ENCODE assay signal across 21 mouse cellular contexts in the genomic region with DNA sequence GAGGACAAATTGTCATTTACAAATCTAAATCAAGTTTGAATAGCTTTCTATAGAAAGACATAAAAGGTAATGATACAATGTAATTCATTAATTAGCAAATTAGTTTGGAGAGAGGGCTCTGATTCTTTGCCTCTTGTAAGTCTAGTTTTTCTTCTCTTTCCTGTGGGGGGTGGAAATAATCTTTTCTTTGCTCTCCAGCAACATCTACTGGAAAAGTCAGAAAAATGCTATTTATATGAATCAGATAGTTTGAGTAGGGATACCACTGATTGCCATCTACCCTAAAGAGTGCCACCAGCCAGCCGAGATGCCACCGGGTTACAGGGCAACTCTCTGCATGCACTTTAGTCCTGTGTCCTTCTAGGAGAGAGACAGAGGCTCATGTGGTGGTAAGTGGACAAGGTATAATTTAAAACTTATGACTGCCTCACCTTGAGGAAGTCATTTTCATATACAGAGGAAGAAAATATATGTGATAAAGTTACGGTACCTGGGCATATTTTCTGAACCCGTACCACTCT.
DNase-seq lines count a peak whose midpoint lies in the region; ATAC-seq and TF ChIP-seq lines count a peak whose summit lies in the region.
"Had no signal": no experiment of that assay in that cellular context is flagged by ENCODE, and none has a peak within 500 bp of the region (broad histone marks: within the 10 kb centered on the region; RNA-seq: fewer than 3 reads in every experiment).

No protein-coding gene starts in this region.

- no peak overlapping the region for H3K4me3 ChIP-seq in kidney, postnatal 0 days (replicated peaks; ENCODE audit: low read depth, low read length)
- H3K4me3 ChIP-seq in forebrain, embryonic 16.5 days (replicated peaks; ENCODE audit: low read length): 0 out of 2 replicates have a peak overlapping the region, but pooled peaks have one; percentile 10
- H3K4me3 ChIP-seq in hindbrain, postnatal 0 days (ENCODE audit: low read length): peak overlapping the region; percentile 54
- peak overlapping the region; percentile 52 for H3K4me3 ChIP-seq in neural tube, embryonic 13.5 days
- H3K4me3 ChIP-seq: heart, adult 2 months; limb, embryonic 10.5 days; liver, embryonic 12.5 days; megakaryocyte, embryonic 14.5 days; stomach, embryonic 15.5 days had no signal

- peaks cover 6% of the 10 kb centered on the region; the same call in 1 of the 2 replicates for H3K27me3 ChIP-seq in kidney, postnatal 0 days (ENCODE audit: insufficient read depth, low read length)
- no peaks in the 10 kb centered on the region for H3K27me3 ChIP-seq in forebrain, embryonic 16.5 days (replicated peaks; ENCODE audit: control insufficient read depth, insufficient read depth, low read length)
- no peaks in the 10 kb centered on the region for H3K27me3 ChIP-seq in hindbrain, postnatal 0 days (ENCODE audit: insufficient read depth, low read length)
- no peaks in the 10 kb centered on the region for H3K27me3 ChIP-seq in neural tube, embryonic 13.5 days

- no peaks in the 10 kb centered on the region for H3K9me3 ChIP-seq in kidney, postnatal 0 days (replicated peaks; ENCODE audit: low read length)
- no peaks in the 10 kb centered on the region for H3K9me3 ChIP-seq in forebrain, embryonic 16.5 days (ENCODE audit: control insufficient read depth, low read length)
- H3K9me3 ChIP-seq in hindbrain, postnatal 0 days (ENCODE audit: low read length): no peaks in the 10 kb centered on the region
- H3K9me3 ChIP-seq in neural tube, embryonic 13.5 days: no peaks in the 10 kb centered on the region
- H3K9me3 ChIP-seq: limb, embryonic 10.5 days; liver, embryonic 12.5 days; stomach, embryonic 15.5 days had no signal

- no peaks in the 10 kb centered on the region for H3K4me1 ChIP-seq in kidney, postnatal 0 days (replicated peaks; ENCODE audit: insufficient read depth, low read length)
- H3K4me1 ChIP-seq in forebrain, embryonic 16.5 days (replicated peaks; ENCODE audit: control insufficient read depth, insufficient read depth, low read length): peaks cover 24% of the 10 kb centered on the region
- no peaks in the 10 kb centered on the region for H3K4me1 ChIP-seq in hindbrain, postnatal 0 days (ENCODE audit: insufficient read depth, low read length)
- H3K4me1 ChIP-seq in neural tube, embryonic 13.5 days (replicated peaks): peaks cover 31% of the 10 kb centered on the region
- H3K4me1 ChIP-seq: limb, embryonic 10.5 days; liver, embryonic 12.5 days; stomach, embryonic 15.5 days had no signal

- no peaks in the 10 kb centered on the region for H3K36me3 ChIP-seq in kidney, postnatal 0 days (ENCODE audit: insufficient read depth, low read length)
- no peaks in the 10 kb centered on the region for H3K36me3 ChIP-seq in forebrain, embryonic 16.5 days (ENCODE audit: control insufficient read depth, insufficient read depth)
- no peaks in the 10 kb centered on the region for H3K36me3 ChIP-seq in hindbrain, postnatal 0 days (ENCODE audit: insufficient read depth, low read length)
- no peaks in the 10 kb centered on the region for H3K36me3 ChIP-seq in neural tube, embryonic 13.5 days
- H3K36me3 ChIP-seq: limb, embryonic 10.5 days; liver, embryonic 12.5 days; stomach, embryonic 15.5 days had no signal

- DNase-seq in kidney, postnatal 0 days (ENCODE audit: low spot score): no peak
- no peak for DNase-seq in kidney, adult 11 months
- DNase-seq in hindbrain, postnatal 0 days (ENCODE audit: low spot score): peak; percentile 62
- no peak for DNase-seq in left cerebral cortex, adult 18-20 months (ENCODE audit: low spot score in 2 of 2)
- DNase-seq in gastrocnemius, postnatal 25 days: no peak
- no peak for DNase-seq in kidney, postnatal 4 days
- DNase-seq: adrenal gland, adult 2 months; embryo, embryonic 11 days; heart, adult 2 months; heart, postnatal 14 days; kidney, postnatal 14 days; retina, postnatal 1 day; spleen, adult 18-20 months had no signal

- peak; percentile 10; the same call in 1 of the 2 replicates for TF ChIP-seq CTCF in kidney, postnatal 0 days (IDR thresholded peaks at IDR 0.05; ENCODE audit: low read depth)
- peak; percentile 51 for TF ChIP-seq CTCF in hindbrain, postnatal 0 days (IDR thresholded peaks at IDR 0.05; ENCODE audit: low read depth)

- no peak for ATAC-seq in kidney, postnatal 0 days (replicated peaks; ENCODE audit: low FRiP score, low read depth)
- ATAC-seq in forebrain, embryonic 16.5 days: no peak
- no peak for ATAC-seq in hindbrain, postnatal 0 days
- ATAC-seq in neural tube, embryonic 13.5 days (ENCODE audit: low read depth): no peak
- ATAC-seq: intestine, embryonic 16.5 days; liver, embryonic 12.5 days; lung, postnatal 0 days had no signal

- 90% methylated on average over 4 of the region's 4 CpGs for WGBS in kidney, postnatal 0 days
- 76% methylated on average over 4 of the region's 4 CpGs for WGBS in forebrain, embryonic 16.5 days
- 77% methylated on average over 4 of the region's 4 CpGs for WGBS in hindbrain, postnatal 0 days
- WGBS in neural tube, embryonic 13.5 days: 93% methylated on average over 4 of the region's 4 CpGs

- no peak overlapping the region for H3K9ac ChIP-seq in kidney, postnatal 0 days (ENCODE audit: low read depth, low read length)
- no peak overlapping the region for H3K9ac ChIP-seq in forebrain, embryonic 16.5 days (replicated peaks; ENCODE audit: low read depth, low read length)
- H3K9ac ChIP-seq in hindbrain, postnatal 0 days (replicated peaks; ENCODE audit: low read length): no peak overlapping the region; the same call in 1 of the 2 replicates
- no peak overlapping the region for H3K9ac ChIP-seq in neural tube, embryonic 13.5 days
- H3K9ac ChIP-seq: liver, embryonic 12.5 days; stomach, embryonic 15.5 days had no signal

- H3K4me2 ChIP-seq in kidney, postnatal 0 days (ENCODE audit: low read length): no peak overlapping the region
- peak overlapping the region; percentile 57 for H3K4me2 ChIP-seq in forebrain, embryonic 16.5 days (ENCODE audit: low read length)
- H3K4me2 ChIP-seq in hindbrain, postnatal 0 days (ENCODE audit: low read depth, low read length): peak overlapping the region; percentile 72
- peak overlapping the region; percentile 61 for H3K4me2 ChIP-seq in neural tube, embryonic 13.5 days
- H3K4me2 ChIP-seq: liver, embryonic 12.5 days; stomach, embryonic 15.5 days had no signal

- no peak overlapping the region for H3K27ac ChIP-seq in kidney, postnatal 0 days
- no peak overlapping the region for H3K27ac ChIP-seq in forebrain, embryonic 16.5 days (ENCODE audit: low read length)
- peak overlapping the region; percentile 84; the same call in 1 of the 2 replicates for H3K27ac ChIP-seq in hindbrain, postnatal 0 days
- H3K27ac ChIP-seq in neural tube, embryonic 13.5 days (replicated peaks): no peak overlapping the region
- H3K27ac ChIP-seq: heart, adult 2 months; limb, embryonic 10.5 days; liver, embryonic 12.5 days; stomach, embryonic 15.5 days had no signal
